Mouse (Mus musculus): ENCODE measurements around the gene Bcl2l11. TPM values are rescaled to one million over a fixed set of nuclear protein-coding genes. Genes with fewer than 3 reads are reported as not detected.

Gene Bcl2l11
- polyA plus RNA-seq, 1 experiment = 7.8 TPM

DNA sequence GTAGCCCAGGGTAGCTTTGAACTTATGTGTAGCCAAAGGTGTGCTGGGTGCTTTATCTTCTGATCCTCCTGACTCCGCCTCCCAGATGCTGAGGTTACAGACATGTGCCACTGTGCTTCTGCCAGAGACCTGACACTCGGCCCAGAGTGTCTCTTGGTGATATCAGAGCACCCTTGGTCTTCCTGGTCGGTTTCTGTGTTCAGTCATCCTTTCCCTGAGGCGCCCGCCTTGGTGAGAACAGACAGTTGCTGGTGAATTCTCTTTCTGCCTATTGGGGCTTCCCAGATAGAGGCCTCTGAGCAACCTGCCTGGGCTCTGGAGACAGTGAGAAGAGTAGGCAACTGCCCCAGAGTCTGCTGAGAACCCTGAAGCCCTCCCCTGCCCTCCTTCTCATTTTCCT, 6.8 kb downstream of the Bcl2l11 start:
- Histone ChIP-seq H3K4me3 (ENCODE audit: insufficient read depth, low read depth, low read length) (no peak overlapping the region), H3K36me3 (ENCODE audit: control insufficient read depth, insufficient read depth, low read length) (no peaks in the 10 kb centered on the region), H3K27ac (ENCODE audit: insufficient read depth, low read depth, low read length) (no peak overlapping the region), H3K4me1 (ENCODE audit: control insufficient read depth, insufficient read depth, low read length) (no peaks in the 10 kb centered on the region), H3K27me3 (replicated peaks; ENCODE audit: control insufficient read depth, insufficient read depth, low read length) (no peaks in the 10 kb centered on the region)
- TF ChIP-seq POLR2A (IDR thresholded peaks at IDR 0.05; ENCODE audit: low read depth, low read length) (no peak), CTCF (conservative IDR thresholded peaks at IDR 0.05; ENCODE audit: insufficient read depth, insufficient read length, low read depth, low read length) (no peak)
- WGBS = 88% methylated on average over 5 of the region's 5 CpGs
- DNase-seq = no peak

DNA sequence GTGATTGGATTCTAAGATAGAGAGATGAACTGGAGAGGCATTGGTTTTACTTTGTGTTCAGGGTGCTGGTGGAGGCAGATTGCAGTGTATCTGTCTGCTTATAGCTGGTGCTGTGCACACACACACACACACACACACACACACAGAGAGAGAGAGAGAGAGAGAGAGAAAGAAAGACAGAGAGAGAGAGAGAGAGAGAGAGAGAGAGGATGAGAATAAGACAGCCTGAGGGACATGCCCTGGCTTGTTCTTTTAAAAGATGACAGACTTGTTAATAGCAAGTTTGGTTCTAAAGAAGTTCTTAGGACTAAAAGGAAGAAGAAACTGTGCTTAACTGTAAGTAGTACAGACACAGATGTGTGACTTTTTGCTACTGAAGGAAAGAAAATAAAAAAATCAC, 8.0 kb downstream of the Bcl2l11 start:
- TF ChIP-seq CTCF (conservative IDR thresholded peaks at IDR 0.05; ENCODE audit: insufficient read depth, insufficient read length, low read depth, low read length) (no peak), POLR2A (IDR thresholded peaks at IDR 0.05; ENCODE audit: low read depth, low read length) (no peak)
- Histone ChIP-seq H3K27me3 (replicated peaks; ENCODE audit: control insufficient read depth, insufficient read depth, low read length) (no peaks in the 10 kb centered on the region), H3K27ac (ENCODE audit: insufficient read depth, low read depth, low read length) (no peak overlapping the region), H3K4me1 (ENCODE audit: control insufficient read depth, insufficient read depth, low read length) (no peaks in the 10 kb centered on the region), H3K4me3 (ENCODE audit: insufficient read depth, low read depth, low read length) (no peak overlapping the region), H3K36me3 (ENCODE audit: control insufficient read depth, insufficient read depth, low read length) (no peaks in the 10 kb centered on the region)
- no peak for DNase-seq

DNA sequence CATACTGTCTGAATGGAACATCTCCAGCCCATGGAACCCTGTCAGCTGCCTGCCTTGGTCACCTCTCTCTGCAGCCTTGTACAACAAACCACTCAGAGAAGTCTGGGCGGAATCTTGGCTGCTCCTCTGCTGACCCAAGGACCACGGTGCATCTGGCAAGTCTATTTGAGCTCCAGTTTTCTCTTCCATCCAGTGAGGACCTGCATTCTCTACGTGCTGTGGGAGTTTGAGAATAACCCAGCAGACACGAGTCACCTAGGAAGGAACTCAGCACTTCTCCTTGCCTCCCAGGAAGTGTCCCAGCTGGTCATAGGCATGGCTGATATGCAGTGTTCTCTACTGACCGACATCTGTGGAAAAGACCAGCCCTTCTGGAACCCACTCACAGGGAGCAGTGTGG, 8.6 kb downstream of the Bcl2l11 start:
- Histone ChIP-seq H3K36me3 (ENCODE audit: control insufficient read depth, insufficient read depth, low read length) (no peaks in the 10 kb centered on the region), H3K27me3 (replicated peaks; ENCODE audit: control insufficient read depth, insufficient read depth, low read length) (no peaks in the 10 kb centered on the region), H3K27ac (ENCODE audit: insufficient read depth, low read depth, low read length) (no peak overlapping the region), H3K4me3 (ENCODE audit: insufficient read depth, low read depth, low read length) (no peak overlapping the region), H3K4me1 (ENCODE audit: control insufficient read depth, insufficient read depth, low read length) (no peaks in the 10 kb centered on the region)
- no peak for DNase-seq
- TF ChIP-seq CTCF (conservative IDR thresholded peaks at IDR 0.05; ENCODE audit: insufficient read depth, insufficient read length, low read depth, low read length) (no peak), POLR2A (IDR thresholded peaks at IDR 0.05; ENCODE audit: low read depth, low read length) (no peak)
- 63% methylated on average over 5 of the region's 5 CpGs for WGBS

DNA sequence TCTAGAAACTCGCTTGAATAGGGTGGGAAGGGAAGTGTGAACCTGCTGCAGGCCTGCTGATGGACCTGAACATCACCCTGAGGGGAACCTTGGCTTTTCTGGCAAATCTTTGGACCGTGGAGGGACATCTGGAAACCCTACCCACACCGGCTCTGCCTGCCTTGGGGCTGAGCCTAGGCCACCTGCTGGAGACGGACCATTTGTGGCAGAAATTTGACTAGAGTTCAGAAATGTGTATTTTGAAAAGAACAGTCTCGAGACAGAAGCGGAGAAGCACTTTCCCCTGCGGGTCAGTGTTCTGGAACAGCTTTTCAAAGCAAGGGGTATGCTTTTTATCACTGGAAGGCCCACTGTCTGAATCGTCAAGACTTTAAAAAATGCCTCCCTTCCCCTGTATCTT, 9.1 kb downstream of the Bcl2l11 start:
- H3K4me1 ChIP-seq (ENCODE audit: control insufficient read depth, insufficient read depth, low read length) = no peaks in the 10 kb centered on the region
- H3K27ac ChIP-seq (ENCODE audit: insufficient read depth, low read depth, low read length) = no peak overlapping the region
- H3K27me3 ChIP-seq (replicated peaks; ENCODE audit: control insufficient read depth, insufficient read depth, low read length) = no peaks in the 10 kb centered on the region
- no peak overlapping the region for H3K4me3 ChIP-seq (ENCODE audit: insufficient read depth, low read depth, low read length)
- DNase-seq = no peak
- H3K36me3 ChIP-seq (ENCODE audit: control insufficient read depth, insufficient read depth, low read length) = no peaks in the 10 kb centered on the region
- TF ChIP-seq CTCF (conservative IDR thresholded peaks at IDR 0.05; ENCODE audit: insufficient read depth, insufficient read length, low read depth, low read length) (no peak), POLR2A (IDR thresholded peaks at IDR 0.05; ENCODE audit: low read depth, low read length) (no peak)
- WGBS = 67% methylated on average over 8 of the region's 8 CpGs

DNA sequence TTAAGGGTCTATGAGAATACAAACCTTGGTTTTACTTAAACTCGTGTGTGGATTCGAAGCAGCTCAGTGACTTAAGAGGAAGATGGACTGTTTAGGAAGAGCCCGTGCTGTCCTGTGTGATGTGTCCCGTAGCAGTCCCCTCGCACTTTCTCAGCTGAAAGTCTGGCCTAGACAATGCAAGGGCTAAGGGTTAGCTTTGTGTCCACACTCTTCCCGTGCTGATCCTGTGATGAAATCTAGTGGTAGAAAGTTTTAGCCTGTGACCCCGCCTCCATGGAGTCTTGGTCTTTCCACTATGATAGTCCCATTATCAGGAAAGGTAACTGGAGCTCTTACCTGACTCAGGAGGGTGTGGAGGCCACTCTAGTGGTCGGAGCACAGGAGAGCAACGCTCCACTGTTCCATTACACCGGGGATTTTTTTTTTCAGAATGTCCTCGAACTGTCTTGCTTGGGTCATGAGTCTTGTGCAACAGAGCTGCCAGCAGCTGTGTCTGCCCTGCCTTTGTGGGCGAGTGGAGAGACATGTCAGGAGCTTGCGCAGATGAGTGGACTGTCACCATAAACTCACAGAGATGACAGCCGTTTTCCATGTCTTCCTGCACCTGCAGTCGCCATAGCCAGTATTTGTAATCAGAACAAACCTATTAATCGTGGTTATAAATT, 11.1 kb downstream of the Bcl2l11 start:
- Histone ChIP-seq H3K4me3 (ENCODE audit: insufficient read depth, low read depth, low read length) (no peak overlapping the region), H3K4me1 (ENCODE audit: control insufficient read depth, insufficient read depth, low read length) (peaks cover 2% of the 10 kb centered on the region; the same call in 1 of the 2 replicates), H3K27ac (ENCODE audit: insufficient read depth, low read depth, low read length) (no peak overlapping the region), H3K36me3 (ENCODE audit: control insufficient read depth, insufficient read depth, low read length) (no peaks in the 10 kb centered on the region), H3K27me3 (replicated peaks; ENCODE audit: control insufficient read depth, insufficient read depth, low read length) (no peaks in the 10 kb centered on the region)
- WGBS = 82% methylated on average over 16 of the region's 16 CpGs
- no peak for DNase-seq
- no peak for TF ChIP-seq POLR2A (IDR thresholded peaks at IDR 0.05; ENCODE audit: low read depth, low read length)
- no peak for TF ChIP-seq CTCF (conservative IDR thresholded peaks at IDR 0.05; ENCODE audit: insufficient read depth, insufficient read length, low read depth, low read length)

DNA sequence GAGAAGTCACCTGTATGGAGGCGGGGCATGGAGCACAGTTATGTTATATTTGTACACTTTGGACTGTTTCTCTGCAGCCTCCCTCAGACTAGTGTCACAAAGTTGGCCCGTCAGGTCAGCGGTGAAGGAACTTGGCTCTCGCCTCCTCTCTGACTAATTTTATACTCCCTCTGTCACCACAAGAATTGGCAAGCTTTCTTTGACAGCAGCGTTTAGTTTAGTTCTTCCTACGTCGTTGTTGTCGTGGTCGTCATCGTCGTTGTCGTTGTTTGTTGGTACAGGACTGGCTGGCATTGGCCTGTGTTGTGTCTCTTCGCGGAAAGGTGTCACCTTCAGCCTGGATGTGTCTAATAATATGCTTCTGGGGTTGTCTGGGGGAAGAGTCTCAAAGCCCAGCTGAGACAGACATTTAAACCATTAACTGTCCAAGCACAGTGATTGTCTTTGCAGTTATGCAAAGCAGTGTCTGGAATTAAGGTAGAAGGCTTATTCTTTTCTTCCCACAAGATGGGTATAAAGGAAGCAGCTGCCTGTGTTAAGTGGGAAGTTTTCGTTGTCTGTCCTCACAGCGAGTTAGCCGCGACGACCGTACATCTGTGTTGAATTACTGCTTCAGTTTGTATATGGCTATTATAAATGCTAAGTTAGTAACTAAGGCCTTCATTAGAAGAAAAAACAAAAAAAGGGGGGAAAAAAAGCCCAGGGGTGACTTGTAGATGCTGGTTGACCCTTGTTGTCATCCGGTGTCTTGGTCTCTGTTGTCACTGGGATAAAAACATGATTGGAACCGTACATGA, 11.8 kb downstream of the Bcl2l11 start:
- Histone ChIP-seq H3K4me3 (ENCODE audit: insufficient read depth, low read depth, low read length) (no peak overlapping the region), H3K4me1 (ENCODE audit: control insufficient read depth, insufficient read depth, low read length) (peaks cover 2% of the 10 kb centered on the region; the same call in 1 of the 2 replicates), H3K27ac (ENCODE audit: insufficient read depth, low read depth, low read length) (no peak overlapping the region), H3K36me3 (ENCODE audit: control insufficient read depth, insufficient read depth, low read length) (no peaks in the 10 kb centered on the region), H3K27me3 (replicated peaks; ENCODE audit: control insufficient read depth, insufficient read depth, low read length) (no peaks in the 10 kb centered on the region)
- 81% methylated on average over 22 of the region's 22 CpGs for WGBS
- no peak for TF ChIP-seq POLR2A (IDR thresholded peaks at IDR 0.05; ENCODE audit: low read depth, low read length)
- TF ChIP-seq CTCF (conservative IDR thresholded peaks at IDR 0.05; ENCODE audit: insufficient read depth, insufficient read length, low read depth, low read length) = no peak
- DNase-seq = no peak

DNA sequence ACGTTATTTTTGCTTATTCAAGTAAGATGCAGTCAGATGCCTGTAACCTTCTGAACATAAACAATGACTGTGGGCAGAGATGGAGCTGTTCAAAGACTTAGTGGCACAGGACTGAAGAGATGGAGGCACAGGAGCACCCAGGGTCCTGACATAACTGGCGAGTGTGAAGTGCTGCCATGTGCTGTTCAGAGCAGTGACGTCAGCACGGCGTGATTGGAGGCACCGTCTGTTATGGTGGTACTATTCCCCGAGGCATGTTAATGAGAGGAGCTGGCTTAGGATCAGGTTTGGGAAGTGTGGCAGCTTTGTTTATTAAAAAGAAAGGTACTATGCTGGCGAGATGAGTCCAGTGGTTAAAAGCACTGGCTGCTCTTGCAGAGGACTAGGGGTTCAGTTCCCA, 13.1 kb downstream of the Bcl2l11 start:
- H3K27ac ChIP-seq (ENCODE audit: insufficient read depth, low read depth, low read length) = no peak overlapping the region
- 79% methylated on average over 8 of the region's 8 CpGs for WGBS
- no peaks in the 10 kb centered on the region for H3K27me3 ChIP-seq (replicated peaks; ENCODE audit: control insufficient read depth, insufficient read depth, low read length)
- no peaks in the 10 kb centered on the region for H3K36me3 ChIP-seq (ENCODE audit: control insufficient read depth, insufficient read depth, low read length)
- H3K4me1 ChIP-seq (ENCODE audit: control insufficient read depth, insufficient read depth, low read length) = peaks cover 2% of the 10 kb centered on the region; the same call in 1 of the 2 replicates
- no peak for DNase-seq
- TF ChIP-seq POLR2A (IDR thresholded peaks at IDR 0.05; ENCODE audit: low read depth, low read length) (no peak), CTCF (conservative IDR thresholded peaks at IDR 0.05; ENCODE audit: insufficient read depth, insufficient read length, low read depth, low read length) (no peak)
- no peak overlapping the region for H3K4me3 ChIP-seq (ENCODE audit: insufficient read depth, low read depth, low read length)

All from kidney, adult 2 months (tissue).